Mouse (Mus musculus): ENCODE data around the gene Arfgef2.

Gene Arfgef2

DNA sequence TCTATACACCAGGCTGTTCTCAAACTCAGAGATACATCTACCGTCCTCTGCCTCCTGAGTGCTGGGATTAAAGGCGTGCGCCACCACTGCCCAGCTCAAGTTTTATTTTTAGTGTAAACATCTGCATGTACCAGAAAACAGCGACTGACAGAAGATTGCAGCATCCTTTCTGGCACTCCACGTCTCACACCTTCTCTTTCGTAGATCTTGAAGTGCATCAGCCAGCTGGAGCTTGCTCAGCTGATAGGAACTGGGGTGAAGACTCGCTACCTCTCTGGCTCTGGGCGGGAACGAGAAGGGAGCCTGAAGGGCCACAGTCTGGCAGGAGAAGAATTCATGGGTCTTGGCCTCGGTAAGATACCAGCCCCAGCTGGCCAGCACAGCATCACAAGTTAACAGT lies 60.1 kb downstream of the Arfgef2 start:
- DNase-seq = no peak

DNA sequence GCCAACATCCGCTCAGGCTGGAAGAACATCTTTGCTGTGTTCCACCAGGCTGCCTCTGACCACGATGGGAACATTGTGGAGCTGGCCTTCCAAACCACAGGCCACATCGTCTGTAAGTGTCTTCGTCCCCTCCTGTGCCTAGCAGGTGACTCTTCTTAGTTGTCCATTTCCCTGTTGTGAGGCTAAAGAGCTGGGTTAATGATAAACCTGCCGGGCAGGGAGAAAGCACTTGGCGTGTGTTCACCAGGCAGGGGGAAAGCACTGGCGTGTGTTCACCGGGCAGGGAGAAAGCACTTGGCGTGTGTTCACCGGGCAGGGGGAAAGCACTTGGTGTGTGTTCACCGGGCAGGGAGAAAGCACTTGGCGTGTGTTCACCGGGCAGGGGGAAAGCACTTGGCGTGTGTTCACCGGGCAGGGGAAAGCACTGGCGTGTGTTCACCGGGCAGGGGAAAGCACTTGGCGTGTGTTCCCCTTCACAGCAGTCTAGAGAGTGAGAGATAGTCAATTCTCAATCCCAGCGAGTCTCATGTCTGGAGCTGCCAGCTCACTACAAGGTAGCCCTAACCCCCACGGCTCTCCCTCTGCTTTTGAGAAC lies 65.0 kb downstream of the Arfgef2 start:
- DNase-seq = peak; percentile 75

DNA sequence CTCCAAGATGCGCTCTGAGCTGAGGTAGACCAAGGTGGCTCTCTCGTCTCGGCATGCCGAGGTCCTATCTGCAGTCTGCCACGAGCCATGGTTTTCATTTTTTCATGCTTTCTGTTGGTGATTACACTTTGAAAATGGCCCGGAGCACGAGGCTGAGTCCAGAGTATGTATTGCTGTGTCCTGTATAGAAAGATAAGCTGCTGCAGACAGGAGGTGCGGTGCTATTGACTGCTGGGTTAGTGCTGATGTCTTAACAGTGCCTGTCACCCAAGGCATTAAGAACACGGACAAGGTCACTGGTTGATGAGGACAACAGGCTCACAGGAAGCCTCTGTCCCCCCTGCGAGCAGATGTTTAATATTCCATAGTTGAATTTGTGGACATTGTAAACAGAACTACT lies 65.5 kb downstream of the Arfgef2 start:
- no peak for DNase-seq

DNA sequence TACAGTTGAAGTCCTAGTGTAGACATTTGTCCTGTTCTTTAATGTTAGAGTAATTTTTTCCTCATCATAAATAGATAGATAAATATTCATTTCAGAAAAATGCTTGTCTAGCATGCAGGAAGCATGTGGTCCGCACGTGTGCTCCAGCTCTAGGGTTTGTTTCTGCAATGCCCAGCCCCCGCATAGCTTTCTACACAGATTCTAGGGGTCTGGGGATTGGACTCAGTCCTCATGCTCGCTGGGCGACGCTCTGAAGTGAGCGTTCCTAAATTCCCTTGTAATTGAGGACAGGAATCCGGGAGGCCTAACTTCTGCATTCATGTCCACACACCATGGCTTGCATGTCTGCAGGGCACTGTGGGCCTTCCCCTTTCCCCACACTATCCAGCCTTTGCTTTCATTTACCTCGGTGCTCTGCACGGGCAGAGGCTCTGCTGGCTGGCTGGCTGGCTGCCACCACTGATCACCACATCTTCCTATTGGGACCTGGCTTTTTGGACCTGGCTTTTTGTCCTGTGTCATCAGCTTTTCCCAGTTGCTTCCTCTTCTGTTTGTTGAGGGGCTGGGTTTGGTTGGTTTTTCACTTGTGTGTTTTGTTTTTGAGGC lies 69.4 kb downstream of the Arfgef2 start:
- no peak for DNase-seq

DNA sequence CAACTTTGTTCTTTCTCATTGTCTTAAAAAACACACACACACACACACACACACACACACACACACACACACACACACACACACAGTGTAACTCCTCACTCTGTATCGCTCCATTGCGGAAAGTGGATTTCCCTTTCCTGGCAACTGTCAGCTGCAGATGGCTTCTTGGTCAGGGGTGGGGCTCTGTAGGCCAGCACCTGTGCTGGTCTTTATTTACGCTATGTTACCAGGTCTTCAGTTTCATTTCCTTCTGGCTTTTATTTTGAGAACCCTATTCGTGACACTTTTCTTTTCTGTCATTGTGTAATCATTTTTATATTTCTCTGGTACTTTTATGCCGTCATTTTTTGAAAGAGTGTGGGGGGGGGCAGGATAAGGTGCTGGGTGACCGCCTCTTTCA lies 70.2 kb downstream of the Arfgef2 start:
- DNase-seq = no peak

DNA sequence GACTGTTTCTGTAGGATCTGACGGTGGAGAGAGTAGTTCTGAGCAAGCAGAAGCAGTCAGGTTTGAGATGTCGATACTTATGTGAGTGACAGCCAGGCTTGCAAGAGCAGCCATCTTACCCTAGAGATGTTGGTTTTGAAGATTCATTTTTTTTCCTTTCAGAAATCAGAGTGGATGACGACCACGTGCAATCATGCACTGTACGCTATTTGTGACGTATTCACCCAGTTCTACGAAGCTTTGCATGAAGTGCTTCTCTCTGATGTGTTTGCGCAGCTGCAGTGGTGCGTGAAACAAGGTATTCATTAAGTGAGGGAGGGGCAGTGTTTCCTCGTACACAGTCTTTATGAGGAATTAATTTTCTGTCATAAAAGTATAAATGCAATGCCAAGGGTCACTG lies 70.9 kb downstream of the Arfgef2 start:
- no peak for DNase-seq

DNA sequence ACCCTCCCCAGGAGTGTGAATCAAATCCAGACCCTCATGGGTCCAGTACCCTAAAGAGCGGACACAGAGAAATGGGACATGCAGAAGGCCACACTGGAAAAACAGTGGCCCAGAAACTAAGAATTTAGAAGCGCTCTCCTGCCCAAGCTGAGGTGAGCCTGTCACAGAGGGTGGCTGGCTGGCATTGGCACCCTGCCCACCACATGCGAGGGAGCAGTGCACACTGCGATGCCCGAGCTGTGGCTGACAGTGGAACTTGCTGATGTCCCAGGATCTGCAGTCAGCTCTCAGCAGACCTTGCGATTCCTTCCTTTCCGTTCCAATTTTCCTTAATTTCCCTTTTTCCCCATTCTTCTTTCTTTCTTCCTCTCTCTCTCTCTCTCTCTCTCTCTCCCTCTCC lies 79.7 kb downstream of the Arfgef2 start:
- no peak for DNase-seq

DNA sequence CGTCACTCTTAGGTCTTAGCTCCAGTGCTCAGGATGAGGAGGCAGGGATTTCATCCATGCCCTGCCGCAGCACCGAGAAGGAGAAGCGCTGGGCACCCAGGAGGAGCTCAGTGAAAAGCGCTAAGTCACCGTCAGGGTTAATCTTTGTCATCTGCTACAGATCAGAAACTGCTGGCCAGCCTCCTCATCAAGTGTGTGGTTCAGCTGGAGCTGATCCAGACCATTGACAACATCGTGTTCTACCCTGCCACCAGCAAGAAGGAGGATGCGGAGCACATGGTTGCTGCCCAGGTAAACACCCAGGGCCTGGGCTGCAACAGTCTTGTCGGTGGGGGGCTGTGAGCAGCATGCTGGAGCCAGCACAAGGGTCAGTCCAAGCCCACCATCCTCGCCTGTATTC lies 80.2 kb downstream of the Arfgef2 start:
- DNase-seq = no peak

DNA sequence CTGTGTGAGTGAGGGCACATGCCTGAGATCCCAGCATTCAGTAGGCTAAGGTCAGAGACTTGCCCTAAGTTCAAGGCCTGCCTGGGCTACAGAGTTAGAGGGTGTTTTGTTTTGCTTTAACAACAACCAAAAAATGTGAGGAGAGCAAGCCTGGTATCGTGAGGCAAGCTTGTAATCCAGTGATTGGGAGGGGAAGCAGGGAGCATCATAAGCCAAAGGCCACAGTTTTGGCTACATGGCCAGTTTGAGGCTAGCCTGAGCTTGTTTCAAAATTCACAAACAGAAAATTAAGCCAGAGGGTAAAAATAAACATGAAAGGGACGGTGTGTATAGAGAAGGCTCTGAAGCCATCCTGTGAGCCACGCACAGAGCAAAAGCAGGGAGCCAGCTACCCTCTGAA lies 80.8 kb downstream of the Arfgef2 start:
- no peak for DNase-seq

DNA sequence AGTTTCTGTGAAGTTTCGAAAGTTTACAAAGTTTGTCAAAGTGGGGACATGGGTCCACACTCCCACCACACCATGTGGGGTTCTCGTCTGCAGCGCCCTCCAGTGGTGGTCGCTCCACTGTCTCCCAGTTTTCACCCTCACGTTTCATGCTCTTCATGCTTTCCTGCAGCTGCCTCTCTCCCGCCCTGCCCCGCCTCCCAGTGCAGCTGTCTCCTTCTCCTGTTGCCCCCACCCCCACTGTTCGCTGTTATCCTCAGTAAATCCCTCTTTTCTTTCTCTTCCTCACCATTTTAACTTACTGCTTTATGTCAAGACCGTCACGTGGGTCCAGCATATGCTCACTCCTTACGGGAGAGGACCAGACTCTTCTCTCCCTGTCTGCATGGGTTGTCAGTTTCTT lies 82.4 kb downstream of the Arfgef2 start:
- DNase-seq = no peak

DNA sequence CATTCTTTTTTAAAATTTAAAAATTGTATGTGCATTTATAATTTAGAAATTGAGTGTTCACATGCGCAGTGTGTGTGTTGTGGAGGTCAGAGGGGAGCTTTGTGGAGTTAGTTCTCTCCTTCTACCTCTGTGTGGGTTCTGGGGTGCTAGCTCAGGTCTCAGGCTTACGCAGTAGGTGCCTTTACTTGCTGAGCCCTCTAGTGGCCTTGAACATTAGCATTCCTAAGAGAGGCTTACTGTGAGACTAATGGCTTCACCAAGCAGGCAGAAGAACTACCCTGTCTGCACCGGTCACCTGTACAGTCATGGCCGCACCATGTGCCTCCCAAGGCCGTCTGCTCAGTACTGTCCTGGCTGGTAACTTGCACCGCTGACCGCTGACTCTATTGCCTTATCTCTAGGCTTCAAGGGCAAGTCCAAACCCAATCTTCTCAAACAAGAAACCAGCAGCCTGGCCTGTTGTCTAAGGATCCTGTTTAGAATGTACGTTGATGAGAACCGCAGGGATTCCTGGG lies 86.0 kb downstream of the Arfgef2 start:
- no peak for DNase-seq

DNA sequence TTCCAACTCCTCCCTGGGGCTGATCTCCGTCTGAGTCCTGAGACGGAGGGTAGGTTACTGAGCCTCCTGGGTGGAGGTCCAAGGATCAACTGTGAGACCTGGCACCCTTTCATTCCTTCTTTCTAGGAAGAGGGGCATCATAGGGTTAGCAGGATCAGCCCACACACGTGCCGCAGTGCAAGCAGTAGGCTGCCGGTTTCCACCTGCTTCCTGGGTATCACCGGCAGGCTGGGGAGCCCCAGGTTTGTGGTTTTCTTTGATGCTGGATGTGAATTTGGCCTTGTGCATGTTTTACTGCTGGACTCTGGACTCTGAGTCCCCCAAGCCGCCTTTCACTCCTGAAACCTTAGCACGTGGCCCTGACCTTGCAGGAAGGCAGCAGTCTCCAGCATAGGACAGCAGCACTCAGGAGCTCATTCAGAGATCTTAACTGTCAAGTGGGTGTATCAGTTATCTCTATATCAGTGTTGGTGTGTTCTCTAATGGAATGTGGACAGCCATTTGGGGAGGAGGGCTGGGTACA lies 86.8 kb downstream of the Arfgef2 start:
- DNase-seq = peak; percentile 28

DNA sequence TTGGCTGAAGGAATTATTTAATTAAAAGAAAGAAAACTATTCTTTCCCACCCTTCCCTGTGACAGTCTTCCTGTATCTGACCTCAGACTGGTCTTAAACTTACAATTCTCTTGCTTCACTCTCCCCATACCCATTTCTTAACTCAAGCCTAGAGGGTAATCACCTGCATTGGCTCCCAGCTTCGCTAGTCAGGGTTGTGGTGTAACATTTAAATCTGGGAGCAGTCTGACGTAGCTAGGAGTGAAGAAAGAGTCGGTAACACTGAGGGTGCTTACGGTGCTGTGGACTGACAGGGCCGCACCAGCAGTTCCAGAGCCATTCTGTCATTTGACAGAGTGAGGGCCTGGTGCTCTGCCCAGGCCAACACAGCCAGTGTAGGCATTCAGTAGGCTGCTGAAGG lies 87.6 kb downstream of the Arfgef2 start:
- no peak for DNase-seq

DNA sequence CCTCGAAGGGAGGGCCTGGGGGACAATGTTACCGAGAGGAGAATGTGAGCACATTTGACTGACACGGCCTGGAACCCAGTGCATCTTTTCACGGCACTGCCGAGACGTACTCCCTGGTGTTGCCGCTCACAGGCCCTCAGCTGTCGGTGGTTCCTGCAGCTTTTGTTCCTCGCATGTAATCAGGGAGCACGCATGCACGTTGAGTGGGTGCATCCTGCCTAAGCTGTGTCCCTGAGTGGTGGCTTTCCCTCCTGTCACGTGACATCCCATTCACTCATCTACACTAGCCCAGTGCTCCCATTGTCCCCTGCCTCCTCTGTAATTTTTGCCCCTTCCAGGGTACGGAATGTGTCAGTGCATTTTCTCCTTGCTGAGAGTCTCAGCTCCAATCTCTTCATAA lies 91.0 kb downstream of the Arfgef2 start:
- DNase-seq = no peak

DNA sequence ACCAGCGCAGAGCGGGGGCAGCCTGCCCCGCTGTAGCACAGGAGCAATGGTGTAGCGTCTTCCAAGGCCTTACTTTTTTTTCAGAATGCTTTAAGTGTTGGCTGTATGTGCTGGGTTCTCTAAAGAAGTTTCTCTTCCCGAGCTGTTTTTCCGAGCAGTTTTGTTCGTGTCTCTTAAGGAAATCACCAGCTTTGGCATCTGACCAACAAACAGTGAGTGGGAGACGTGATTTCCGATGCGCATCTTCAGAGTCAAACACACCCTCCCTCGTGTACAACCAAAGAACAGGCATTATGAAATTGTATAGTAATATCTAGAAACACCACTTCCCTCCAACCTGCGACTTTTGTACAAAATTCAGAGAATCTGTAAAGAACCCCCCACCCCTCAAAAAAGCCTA lies 91.6 kb downstream of the Arfgef2 start:
- no peak for DNase-seq

DNA sequence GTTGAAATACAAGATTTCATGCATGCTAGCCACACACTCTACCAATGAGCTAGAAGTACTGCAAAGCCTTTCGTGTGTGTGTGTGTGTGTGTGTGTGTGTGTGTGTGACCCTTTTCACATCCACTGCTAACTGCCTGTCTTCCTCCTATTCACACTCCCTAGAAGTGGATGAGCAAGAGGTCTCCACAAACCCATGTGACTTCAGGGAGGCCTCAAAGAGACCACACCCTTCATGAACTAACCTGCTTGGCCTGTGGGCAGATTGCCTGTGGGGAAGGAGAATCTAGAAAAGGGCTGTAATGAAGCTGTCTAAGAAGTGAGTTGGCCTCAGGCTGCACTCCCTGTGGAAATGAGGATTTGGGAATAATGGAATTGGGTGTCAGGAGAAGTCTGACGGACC lies 93.8 kb downstream of the Arfgef2 start:
- no peak for DNase-seq

DNA sequence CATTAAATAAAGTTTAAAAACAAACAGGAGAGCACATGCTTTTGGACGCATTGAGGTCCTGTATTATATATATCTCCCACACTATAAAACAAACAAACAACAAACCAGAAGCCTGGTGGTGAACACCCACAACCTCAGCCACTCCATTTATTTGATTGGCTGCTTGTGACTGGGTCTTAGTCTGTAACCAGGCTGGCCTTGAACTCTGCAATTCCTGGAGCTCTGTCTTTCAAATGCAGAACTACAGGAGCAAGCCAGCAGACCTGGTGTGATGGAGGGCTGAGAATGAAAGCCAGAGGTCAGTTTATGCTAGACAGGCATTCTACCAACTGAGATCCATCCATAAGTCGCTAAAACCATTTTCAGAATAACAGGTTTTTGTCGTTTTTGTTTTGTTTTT lies 94.4 kb downstream of the Arfgef2 start:
- no peak for DNase-seq

DNA sequence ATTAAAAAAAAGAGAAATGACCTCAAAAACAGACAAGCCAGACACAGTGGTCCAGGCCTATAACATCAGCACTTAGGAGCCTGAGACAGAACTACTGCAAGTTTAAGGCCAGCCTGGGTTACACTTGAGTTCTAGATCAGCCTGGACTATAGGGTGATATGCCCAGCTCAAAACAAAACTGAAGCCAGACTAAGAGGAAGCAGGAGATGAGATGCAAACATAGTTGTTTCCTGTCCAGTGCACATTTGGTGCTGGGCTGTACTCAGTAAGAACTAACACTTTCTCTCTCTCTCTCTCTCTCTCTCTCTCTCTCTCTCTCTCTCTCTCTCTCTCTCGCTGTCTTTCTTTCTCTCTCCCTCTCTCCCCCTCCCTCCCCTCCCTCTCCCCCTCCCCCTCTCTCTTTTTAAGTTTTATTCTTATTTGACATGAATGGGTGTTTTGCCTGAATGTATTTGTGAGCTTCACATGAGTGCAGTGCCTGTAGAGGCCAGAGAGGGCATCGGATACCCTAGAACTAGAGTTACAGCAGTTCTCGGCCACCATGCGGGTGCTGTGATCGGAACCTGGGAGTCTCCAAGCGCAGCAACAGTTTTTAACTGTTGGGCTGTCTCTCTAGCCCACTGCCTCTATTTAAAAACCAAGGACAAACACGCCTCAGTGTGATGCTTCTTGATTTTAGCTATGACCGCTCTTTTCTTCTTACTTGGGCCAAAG lies 95.6 kb downstream of the Arfgef2 start:
- no peak for DNase-seq

DNA sequence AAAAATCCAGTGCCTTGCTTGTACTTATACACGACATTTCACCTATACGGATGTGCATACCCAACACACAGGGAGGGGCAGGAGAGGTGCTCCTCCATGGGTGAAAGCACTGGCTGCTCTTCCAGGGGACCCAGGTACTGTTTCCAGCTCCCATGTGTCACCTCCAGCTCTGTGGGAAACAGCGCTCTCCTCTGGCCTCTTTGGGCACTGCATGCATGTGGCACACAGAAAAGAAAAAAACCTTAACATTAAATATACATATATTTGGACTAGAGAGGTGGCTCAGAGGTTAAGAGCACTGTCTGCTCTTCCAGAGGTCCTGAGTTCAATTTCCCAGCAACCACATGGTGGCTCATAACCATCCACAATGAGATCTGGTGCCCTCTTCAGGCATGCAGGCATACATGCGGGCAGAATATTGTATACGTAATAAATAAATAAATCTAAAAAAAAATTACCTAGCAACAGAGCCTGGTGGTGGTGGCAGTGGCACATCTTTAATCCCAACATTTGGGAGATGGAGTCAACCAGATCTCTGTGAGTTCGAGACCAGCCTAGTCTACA lies 98.4 kb downstream of the Arfgef2 start:
- no peak for DNase-seq

DNA sequence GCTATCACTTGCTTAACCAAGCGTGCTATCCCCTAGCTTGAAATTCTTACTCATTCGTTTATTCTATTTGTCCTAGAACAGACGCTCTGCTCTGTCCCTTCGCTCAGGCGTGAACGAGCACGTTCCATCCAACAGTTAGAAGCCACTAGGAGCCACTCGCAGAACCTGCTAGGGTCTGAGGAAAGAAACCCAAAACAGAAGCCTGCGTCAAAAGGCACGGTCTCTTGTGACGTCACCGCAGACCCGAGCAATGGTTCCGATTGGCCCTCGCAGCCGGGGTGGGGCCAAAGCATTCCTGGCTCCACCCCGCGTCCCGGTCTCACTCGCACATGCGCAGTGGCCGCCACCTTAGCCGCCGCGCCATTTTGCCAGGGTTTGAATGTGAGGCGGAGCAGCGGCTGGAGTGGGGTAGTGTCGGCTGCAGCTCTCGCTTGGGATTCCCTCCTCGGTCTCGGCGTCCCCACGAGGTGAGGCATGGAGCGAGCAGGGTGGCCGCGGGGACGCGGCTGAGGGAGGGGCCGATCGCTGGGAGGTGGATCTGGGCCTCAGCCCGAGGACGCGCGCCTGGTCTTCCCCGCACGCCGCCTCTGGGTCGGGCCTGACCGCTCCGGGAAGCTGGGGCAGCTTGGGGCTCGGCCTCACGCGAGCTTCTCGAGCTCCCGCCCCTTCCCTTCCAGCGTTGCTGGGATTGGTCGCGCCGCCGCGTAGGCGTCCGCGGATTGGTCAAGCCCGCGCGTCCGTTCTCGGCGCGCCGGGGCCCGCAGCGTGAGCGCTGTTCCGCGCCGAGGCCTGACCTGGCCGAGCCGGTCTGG lies 100.5 kb downstream of the Arfgef2 start, which contains the start of gene Cse1l:
Gene Cse1l (plus strand): TSS at position 330 of the 812 bp plus-strand sequence.
- DNase-seq = peak; percentile 98

DNA sequence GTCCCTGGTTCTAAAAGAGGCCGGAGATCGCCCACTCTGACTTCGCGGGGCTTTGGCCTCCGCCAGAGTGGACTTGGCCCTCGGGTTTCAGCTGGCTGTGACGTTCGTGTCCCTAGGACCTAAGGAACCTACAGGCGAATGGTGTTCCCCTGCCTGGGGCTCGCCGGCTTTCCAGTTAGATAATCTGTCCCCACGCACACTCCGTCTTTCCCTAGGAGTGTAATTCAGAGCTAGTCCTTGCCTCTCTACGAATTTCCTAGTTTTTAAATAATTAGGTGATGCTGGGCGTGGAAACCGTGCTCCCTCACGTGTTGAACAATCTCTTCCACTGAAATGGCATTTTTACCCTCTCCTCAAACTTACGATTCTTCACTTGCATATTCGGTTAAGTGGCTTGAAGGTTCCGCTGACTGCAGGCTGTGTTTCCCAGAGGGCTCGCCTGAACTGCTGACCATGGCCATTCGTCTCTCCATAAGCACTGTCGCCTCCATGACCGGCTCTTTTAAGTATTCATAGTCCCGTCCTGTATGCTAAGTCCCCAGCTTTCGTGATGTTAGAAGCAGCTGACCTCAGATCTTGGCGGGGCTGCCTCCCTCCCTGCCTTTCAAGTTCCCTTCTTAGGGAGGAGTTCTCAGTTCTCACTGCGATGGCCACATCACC lies 101.3 kb downstream of the Arfgef2 start:
- DNase-seq = peak; percentile 15

DNA sequence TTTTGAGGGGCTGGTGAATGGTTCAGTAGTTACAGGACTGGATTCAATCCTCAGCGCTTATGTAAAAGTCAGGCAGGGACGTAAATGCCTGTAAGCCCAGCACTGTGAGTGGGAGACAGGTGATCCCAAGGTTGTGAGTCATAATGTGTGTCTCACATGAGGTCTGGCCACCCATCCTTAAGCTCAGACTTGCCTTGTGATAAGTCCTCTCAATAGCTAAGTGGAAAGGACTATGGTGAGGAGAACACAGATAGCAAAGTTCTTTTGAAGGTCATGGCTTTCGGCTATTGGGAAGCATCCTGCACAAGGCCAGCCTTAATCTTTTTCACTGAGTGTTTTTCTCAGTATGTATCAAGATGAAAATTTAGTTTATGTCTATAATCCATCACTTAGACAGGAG lies 104.3 kb downstream of the Arfgef2 start:
- no peak for DNase-seq
